Mouse (Mus musculus) spleen, adult 2 months (tissue): Measurements from ENCODE around the gene Ephb1.

Experiments used
- CTCF ChIP-seq: fragments of 200-500 bp; IDR thresholded peaks from 2 replicates; pipeline ENCODE4 v1.5.1; 2011; ENCODE audit warnings: mild to moderate bottlenecking, inconsistent platforms; ENCODE audit not compliant: insufficient read depth, insufficient read length, insufficient replicate concordance; ENCODE audit errors: extremely low read depth
- POLR2A ChIP-seq: fragments of 200-500 bp; IDR thresholded peaks from 2 replicates; pipeline ENCODE4 v1.6.1; 2011; ENCODE audit warnings: low read depth, low read length, inconsistent platforms

DNA sequence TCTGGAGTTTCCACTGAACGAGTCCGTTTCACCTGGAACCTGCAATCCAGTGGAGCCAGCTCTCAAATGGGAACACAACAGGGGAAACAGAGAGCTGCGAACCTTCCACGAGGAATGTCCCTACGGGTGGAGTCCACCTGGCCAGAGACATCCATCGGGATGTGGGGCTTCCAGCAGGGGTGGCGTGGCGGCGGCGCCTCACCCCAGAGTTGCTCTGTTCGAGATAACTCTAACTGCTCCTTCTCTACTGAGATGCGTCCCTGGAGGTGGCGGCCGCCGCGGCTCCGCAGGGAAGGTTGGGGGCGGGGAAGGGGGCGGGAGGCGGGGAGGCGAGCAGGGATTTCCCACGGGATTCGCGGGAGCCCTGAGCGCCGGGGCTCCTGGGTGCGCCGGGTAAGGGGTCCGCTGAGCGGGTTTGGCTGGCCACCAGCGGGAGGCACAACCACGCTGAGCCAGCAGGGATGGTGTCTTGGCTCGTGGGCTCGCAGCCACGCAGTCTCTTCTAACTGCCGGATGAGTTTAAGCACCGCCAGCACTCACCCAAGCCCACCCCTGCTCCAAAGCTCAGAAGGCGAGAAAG is 1.3 kb downstream of the Ephb1 start:
- no peak for TF ChIP-seq CTCF
- no peak for TF ChIP-seq POLR2A
